Mouse (Mus musculus): ENCODE measurements around the gene Kmt2b. TPM values are rescaled to one million over a fixed set of nuclear protein-coding genes. Genes with fewer than 3 reads are reported as not detected.

The Kmt2b gene
- polyA plus RNA-seq, 1 experiment, result 16.1 TPM

- Histone ChIP-seq H3K27ac (replicated peaks; ENCODE audit: low read depth, low read length) (peak within 1 kb of the TSS; percentile 87), H3K4me1 (ENCODE audit: control insufficient read depth, insufficient read depth, insufficient read length, low read length) (0 out of 2 replicates have a peak, but pooled peaks cover 7% of the 10 kb centered on the region), H3K4me3 (ENCODE audit: insufficient read depth, low read depth, low read length) (peak within 1 kb of the TSS; percentile 84)
Measured at GRCm38 (mm10) chr7:30563117-30563905, 25.2 kb downstream of the Kmt2b start, which contains the start of the genes U2af1l4, Gm49396 and Psenen. U2af1l4 (plus strand) TSS chr7:30563301. Gm49396 (plus strand) TSS chr7:30563344. Psenen (minus strand) TSS chr7:30563627.

DNA sequence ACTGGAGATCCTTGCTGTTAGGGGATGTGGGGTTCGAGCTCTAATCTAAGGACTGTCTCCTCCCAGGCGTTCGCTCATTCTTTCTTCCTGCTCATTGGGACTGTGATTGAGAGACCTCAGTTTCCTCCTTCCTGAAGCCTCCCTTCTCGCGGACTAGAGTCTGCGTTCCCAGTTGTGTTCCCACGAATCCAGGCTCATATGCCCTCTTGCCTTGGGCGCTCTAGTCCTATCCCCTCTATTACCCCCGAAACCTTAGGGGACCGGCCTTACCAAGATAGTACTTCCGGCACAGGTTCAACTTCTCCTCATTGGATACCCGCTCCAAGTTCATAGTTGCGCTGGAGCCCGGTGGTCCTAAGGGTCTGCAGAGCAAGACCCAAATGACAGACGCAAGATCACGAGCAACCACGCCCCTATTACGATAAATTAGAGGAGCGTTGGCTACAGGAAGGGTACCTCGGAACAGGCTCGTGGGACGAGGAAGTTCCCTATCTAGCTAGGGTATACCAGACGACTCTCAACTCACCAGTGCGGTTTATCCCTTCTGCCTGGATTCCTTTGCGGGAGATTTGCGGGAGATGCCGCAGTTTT lies 25.9 kb downstream of the Kmt2b start:
- Histone ChIP-seq H3K27ac (replicated peaks; ENCODE audit: low read depth, low read length) (peak overlapping the region; percentile 60), H3K4me3 (ENCODE audit: insufficient read depth, low read depth, low read length) (peak overlapping the region; percentile 63), H3K4me1 (ENCODE audit: control insufficient read depth, insufficient read depth, insufficient read length, low read length) (0 out of 2 replicates have a peak, but pooled peaks cover 7% of the 10 kb centered on the region)

GRCm38 (mm10) chr7:30560296-30560695 lies 28.2 kb downstream of the Kmt2b start:
- 0 out of 2 replicates have a peak, but pooled peaks cover 7% of the 10 kb centered on the region for H3K4me1 ChIP-seq (ENCODE audit: control insufficient read depth, insufficient read depth, insufficient read length, low read length)
- H3K4me3 ChIP-seq (ENCODE audit: insufficient read depth, low read depth, low read length), result no peak overlapping the region
- H3K27ac ChIP-seq (replicated peaks; ENCODE audit: low read depth, low read length), result no peak overlapping the region

GRCm38 (mm10) chr7:30559443-30559954 lies 29.0 kb downstream of the Kmt2b start, which contains the start of gene Lin37:
Lin37 (minus strand) TSS chr7:30559838.
- H3K4me3 ChIP-seq (ENCODE audit: insufficient read depth, low read depth, low read length), result peak within 1 kb of the TSS; percentile 66
- H3K27ac ChIP-seq (replicated peaks; ENCODE audit: low read depth, low read length), result peak within 1 kb of the TSS; percentile 43
- 0 out of 2 replicates have a peak, but pooled peaks cover 7% of the 10 kb centered on the region for H3K4me1 ChIP-seq (ENCODE audit: control insufficient read depth, insufficient read depth, insufficient read length, low read length)

GRCm38 (mm10) chr7:30558656-30559442 lies 29.7 kb downstream of the Kmt2b start:
- H3K4me1 ChIP-seq (ENCODE audit: control insufficient read depth, insufficient read depth, insufficient read length, low read length), result peaks cover 5% of the 10 kb centered on the region; the same call in 1 of the 2 replicates
- peak overlapping the region; percentile 43 for H3K27ac ChIP-seq (replicated peaks; ENCODE audit: low read depth, low read length)

GRCm38 (mm10) chr7:30557901-30558514 lies 30.5 kb downstream of the Kmt2b start:
- Histone ChIP-seq H3K27ac (replicated peaks; ENCODE audit: low read depth, low read length) (peak overlapping the region; percentile 43), H3K4me3 (ENCODE audit: insufficient read depth, low read depth, low read length) (peak overlapping the region; percentile 66)

More at GRCm38 (mm10) chr7:30558656-30559442, 29.7 kb downstream of the Kmt2b start:
- peak overlapping the region; percentile 66 for H3K4me3 ChIP-seq (ENCODE audit: insufficient read depth, low read depth, low read length)

GRCm38 (mm10) chr7:30556894-30557536 lies 31.5 kb downstream of the Kmt2b start:
- Histone ChIP-seq H3K27ac (replicated peaks; ENCODE audit: low read depth, low read length) (no peak overlapping the region), H3K4me3 (ENCODE audit: insufficient read depth, low read depth, low read length) (no peak overlapping the region), H3K4me1 (ENCODE audit: control insufficient read depth, insufficient read depth, insufficient read length, low read length) (peaks cover 7% of the 10 kb centered on the region)

More at GRCm38 (mm10) chr7:30557901-30558514, 30.5 kb downstream of the Kmt2b start:
- H3K4me1 ChIP-seq (ENCODE audit: control insufficient read depth, insufficient read depth, insufficient read length, low read length), result peaks cover 7% of the 10 kb centered on the region

- Histone ChIP-seq H3K27ac (replicated peaks; ENCODE audit: low read depth, low read length) (peak overlapping the region; percentile 26; the same call in 1 of the 2 replicates), H3K4me3 (ENCODE audit: insufficient read depth, low read depth, low read length) (peak overlapping the region; percentile 63), H3K4me1 (ENCODE audit: control insufficient read depth, insufficient read depth, insufficient read length, low read length) (peaks cover 7% of the 10 kb centered on the region)
Measured at GRCm38 (mm10) chr7:30553810-30554584, 34.5 kb downstream of the Kmt2b start.

- Histone ChIP-seq H3K4me3 (ENCODE audit: insufficient read depth, low read depth, low read length) (peak overlapping the region; percentile 63), H3K4me1 (ENCODE audit: control insufficient read depth, insufficient read depth, insufficient read length, low read length) (peaks cover 3% of the 10 kb centered on the region), H3K27ac (replicated peaks; ENCODE audit: low read depth, low read length) (peak overlapping the region; percentile 87)
Measured at GRCm38 (mm10) chr7:30553021-30553589, 35.4 kb downstream of the Kmt2b start.

- peak within 1 kb of the TSS; percentile 87 for H3K27ac ChIP-seq (replicated peaks; ENCODE audit: low read depth, low read length)
- peaks cover 3% of the 10 kb centered on the region for H3K4me1 ChIP-seq (ENCODE audit: control insufficient read depth, insufficient read depth, insufficient read length, low read length)
- H3K4me3 ChIP-seq (ENCODE audit: insufficient read depth, low read depth, low read length), result peak within 1 kb of the TSS; percentile 72
Measured at GRCm38 (mm10) chr7:30552102-30553020, 36.2 kb downstream of the Kmt2b start, which contains the start of the genes Hspb6 and Proser3. Hspb6 (plus strand) TSS chr7:30552178. Proser3 (minus strand) TSS chr7:30552299.

GRCm38 (mm10) chr7:30551445-30552101 lies 37.0 kb downstream of the Kmt2b start:
- Histone ChIP-seq H3K27ac (replicated peaks; ENCODE audit: low read depth, low read length) (peak overlapping the region; percentile 86), H3K4me1 (ENCODE audit: control insufficient read depth, insufficient read depth, insufficient read length, low read length) (peaks cover 3% of the 10 kb centered on the region), H3K4me3 (ENCODE audit: insufficient read depth, low read depth, low read length) (peak overlapping the region; percentile 72)

DNA sequence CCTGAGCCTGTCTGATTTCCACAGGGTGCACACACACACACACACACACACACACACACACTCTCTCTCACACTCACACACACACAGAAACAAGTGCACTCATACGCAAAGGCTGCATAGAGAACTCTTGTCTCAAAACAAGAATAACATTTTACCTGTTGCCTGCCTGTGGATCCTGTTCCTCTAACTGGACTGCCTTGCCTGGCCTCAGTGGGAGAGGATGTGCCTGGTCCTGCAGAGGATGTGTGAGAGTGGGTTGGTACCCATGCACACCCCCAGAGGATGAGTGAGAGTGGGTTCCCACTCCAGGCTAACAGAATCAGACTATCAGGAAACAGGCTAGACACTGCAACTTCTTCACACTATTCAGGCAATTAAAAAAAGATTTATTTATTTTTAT lies 37.9 kb downstream of the Kmt2b start:
- Histone ChIP-seq H3K4me3 (ENCODE audit: insufficient read depth, low read depth, low read length) (no peak overlapping the region), H3K4me1 (ENCODE audit: control insufficient read depth, insufficient read depth, insufficient read length, low read length) (peaks cover 3% of the 10 kb centered on the region), H3K27ac (replicated peaks; ENCODE audit: low read depth, low read length) (no peak overlapping the region)
